Comparison of ENCODE assay signal across 18 mouse cellular contexts in genomic region chr3:67959672-67960071, GRCm38 (mm10).
DNase-seq lines count a peak whose midpoint lies in the region; ATAC-seq and TF ChIP-seq lines count a peak whose summit lies in the region.
"Had no signal": no experiment of that assay in that cellular context is flagged by ENCODE, and none has a peak within 500 bp of the region (broad histone marks: within the 10 kb centered on the region; RNA-seq: fewer than 3 reads in every experiment).

No protein-coding gene starts in this region.

- peak overlapping the region; percentile 3; the same call in 1 of the 2 replicates for H3K27ac ChIP-seq in layer of hippocampus, adult 2 months
- H3K27ac ChIP-seq in hindbrain, embryonic 13.5 days, result peak overlapping the region; percentile 75
- peak overlapping the region; percentile 78 for H3K27ac ChIP-seq in midbrain, embryonic 13.5 days
- H3K27ac ChIP-seq: gastrocnemius, adult 2 months; limb, embryonic 15.5 days had no signal

- WGBS in hindbrain, embryonic 13.5 days, result 29% methylated on average over 7 of the region's 7 CpGs
- 8% methylated on average over 7 of the region's 7 CpGs for WGBS in midbrain, embryonic 13.5 days

- no peak for TF ChIP-seq CTCF in layer of hippocampus, adult 2 months (conservative IDR thresholded peaks at IDR 0.05)

- peaks cover 20% of the 10 kb centered on the region for H3K4me1 ChIP-seq in hindbrain, embryonic 13.5 days (replicated peaks)
- H3K4me1 ChIP-seq in midbrain, embryonic 13.5 days (replicated peaks), result peaks cover 35% of the 10 kb centered on the region
- H3K4me1 ChIP-seq: limb, embryonic 15.5 days had no signal

- peak; percentile 78 for ATAC-seq in hindbrain, embryonic 13.5 days (ENCODE audit: low FRiP score)
- ATAC-seq in midbrain, embryonic 13.5 days, result peak; percentile 81

- no peaks in the 10 kb centered on the region for H3K27me3 ChIP-seq in hindbrain, embryonic 13.5 days
- H3K27me3 ChIP-seq in midbrain, embryonic 13.5 days, result 0 out of 2 replicates have a peak, but pooled peaks cover 10% of the 10 kb centered on the region
- H3K27me3 ChIP-seq: limb, embryonic 15.5 days had no signal

- no peaks in the 10 kb centered on the region for H3K36me3 ChIP-seq in hindbrain, embryonic 13.5 days
- H3K36me3 ChIP-seq in midbrain, embryonic 13.5 days, result no peaks in the 10 kb centered on the region
- H3K36me3 ChIP-seq: limb, embryonic 15.5 days had no signal

- H3K4me2 ChIP-seq in hindbrain, embryonic 13.5 days, result no peak overlapping the region
- peak overlapping the region; percentile 19 for H3K4me2 ChIP-seq in midbrain, embryonic 13.5 days (replicated peaks)
- H3K4me2 ChIP-seq: limb, embryonic 15.5 days had no signal

- H3K9me3 ChIP-seq in hindbrain, embryonic 13.5 days, result no peaks in the 10 kb centered on the region
- no peaks in the 10 kb centered on the region for H3K9me3 ChIP-seq in midbrain, embryonic 13.5 days
- H3K9me3 ChIP-seq: limb, embryonic 15.5 days had no signal

- no peak overlapping the region for H3K9ac ChIP-seq in hindbrain, embryonic 13.5 days
- no peak overlapping the region for H3K9ac ChIP-seq in midbrain, embryonic 13.5 days (replicated peaks)
- H3K9ac ChIP-seq: limb, embryonic 15.5 days had no signal

- no peak overlapping the region; the same call in 1 of the 2 replicates for H3K4me3 ChIP-seq in layer of hippocampus, adult 2 months
- H3K4me3 ChIP-seq in hindbrain, embryonic 13.5 days, result no peak overlapping the region
- no peak overlapping the region for H3K4me3 ChIP-seq in midbrain, embryonic 13.5 days (replicated peaks)
- H3K4me3 ChIP-seq: gastrocnemius, adult 2 months; limb, embryonic 15.5 days; myocyte had no signal

- no peak for DNase-seq in layer of hippocampus, adult 2 months (ENCODE audit: low spot score in 2 of 2)
- DNase-seq in layer of hippocampus, postnatal 14 days (ENCODE audit: low spot score in 2 of 2), result no peak
- no peak for DNase-seq in cerebellum, postnatal 25 days
- DNase-seq in heart, adult 8-10 months (ENCODE audit: low spot score), result no peak
- DNase-seq in adrenal gland, postnatal 14 days, result no peak
- DNase-seq: adrenal gland, postnatal 25 days; cerebellum, adult 9-10 months; gastrocnemius, adult 2 months; heart, adult 11 months; kidney, adult 11 months; kidney, postnatal 10 days; layer of hippocampus, adult 9-11 months; lung, postnatal 10 days; thymus, postnatal 4 days had no signal

Comparison
In these comparisons a context has a peak if more than half of its experiments do, and no peak if none do; other contexts are left out.
1. H3K27ac ChIP-seq: peak in every context shown above with its lines; median percentile 78 in midbrain, embryonic 13.5 days; 75 in hindbrain, embryonic 13.5 days; 3 in layer of hippocampus, adult 2 months.